Mouse (Mus musculus): ENCODE data around the gene Gm4181. TPM values are rescaled to one million over a fixed set of nuclear protein-coding genes. Genes with fewer than 3 reads are reported as not detected.
"Not testable (repeated sequence)": the region's sequence is repeated elsewhere in the genome, so short reads cannot be mapped to it uniquely, and the experiment has no call there.

The Gm4181 gene
- not detected in 2 replicates for polyA plus RNA-seq (2015; fragmentation: Nextera tagmentation; extraction: Ambion mirVana)

- not testable (repeated sequence) for H3K4me3 ChIP-seq (replicated peaks); H3K9me3 ChIP-seq; H3K27me3 ChIP-seq (replicated peaks); H3K27ac ChIP-seq; H3K9ac ChIP-seq; H3K4me1 ChIP-seq (replicated peaks); H3K36me3 ChIP-seq; ATAC-seq; H3K4me2 ChIP-seq (replicated peaks)
- 100% methylated on average over 1 of the region's 1 CpGs for WGBS
Observed at GRCm38 (mm10) chr14:51635566-51635965, at the start of gene Gm4181. Gm4181 (minus strand) TSS chr14:51635666.

- WGBS = 90% methylated on average over 5 of the region's 5 CpGs
- no peak overlapping the region for H3K9ac ChIP-seq
- no peaks in the 10 kb centered on the region for H3K4me1 ChIP-seq (replicated peaks)
- no peak overlapping the region for H3K4me3 ChIP-seq (replicated peaks)
- no peaks in the 10 kb centered on the region for H3K9me3 ChIP-seq
- H3K27me3 ChIP-seq (replicated peaks) = no peaks in the 10 kb centered on the region
- ATAC-seq = no peak
- no peaks in the 10 kb centered on the region for H3K36me3 ChIP-seq
- no peak overlapping the region for H3K4me2 ChIP-seq (replicated peaks)
- H3K27ac ChIP-seq = no peak overlapping the region
Observed at GRCm38 (mm10) chr14:51677269-51677668, 41.8 kb upstream of the Gm4181 start.

GRCm38 (mm10) chr14:51632426-51632825 is 3.0 kb downstream of the Gm4181 start:
- ATAC-seq; H3K27ac ChIP-seq; H3K4me1 ChIP-seq (replicated peaks); H3K36me3 ChIP-seq; H3K4me3 ChIP-seq (replicated peaks); H3K9me3 ChIP-seq; H3K9ac ChIP-seq; H3K4me2 ChIP-seq (replicated peaks); H3K27me3 ChIP-seq (replicated peaks): not testable (repeated sequence)
- 82% methylated on average over 1 of the region's 1 CpGs for WGBS

DNA sequence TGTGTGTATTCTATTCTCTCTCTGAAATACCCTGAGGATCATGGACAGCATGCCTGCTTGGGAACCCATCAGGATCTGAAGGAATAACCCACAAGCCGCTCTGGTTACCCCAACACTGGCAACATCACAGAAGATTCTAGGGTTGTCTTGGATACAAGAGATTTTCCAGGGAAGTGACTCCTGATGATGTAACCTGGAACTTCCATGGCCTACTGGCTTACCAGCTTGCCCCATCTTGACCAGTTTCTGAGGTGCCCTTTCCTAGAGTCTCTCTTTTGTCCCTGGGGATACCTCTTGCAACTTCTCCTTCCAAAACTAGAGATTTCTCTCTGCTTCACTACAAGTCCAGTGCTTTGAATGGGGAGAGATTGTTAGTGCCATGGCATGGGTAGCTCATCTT is 24.3 kb downstream of the Gm4181 start, which contains the start of gene Gm17078:
TSS of gene Gm17078 (minus strand) at position 101 of the 400 bp plus-strand sequence.
- Histone ChIP-seq H3K36me3 (no peaks in the 10 kb centered on the region), H3K27me3 (replicated peaks) (no peaks in the 10 kb centered on the region), H3K4me3 (replicated peaks) (no peak within 1 kb of the TSS), H3K9me3 (no peaks in the 10 kb centered on the region), H3K4me2 (replicated peaks) (no peak within 1 kb of the TSS), H3K4me1 (replicated peaks) (no peaks in the 10 kb centered on the region), H3K9ac (no peak within 1 kb of the TSS), H3K27ac (no peak within 1 kb of the TSS)
- WGBS = 83% methylated on average over 1 of the region's 1 CpGs
- no peak for ATAC-seq

DNA sequence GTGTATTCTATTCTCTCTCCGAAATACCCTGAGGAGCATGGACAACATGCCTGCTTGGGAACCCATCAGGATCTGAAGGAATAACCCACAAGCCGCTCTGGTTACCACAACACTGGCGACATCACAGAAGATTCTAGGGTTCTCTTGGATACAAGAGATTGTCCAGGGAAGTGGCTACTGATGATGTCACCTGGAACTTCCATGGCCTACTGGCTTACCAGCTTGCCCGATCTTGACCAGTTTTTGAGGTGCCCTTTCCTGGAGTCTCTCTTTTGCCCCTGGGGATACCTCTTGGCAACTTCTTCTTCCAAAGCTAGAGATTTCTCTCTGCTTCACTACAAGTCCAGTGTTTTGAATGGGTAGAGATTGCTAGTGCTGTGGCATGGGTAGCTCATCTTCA is 43.4 kb downstream of the Gm4181 start, which contains the start of gene Gm17174:
TSS of gene Gm17174 (minus strand) at position 101 of the 400 bp plus-strand sequence.
- H3K27ac ChIP-seq; H3K4me1 ChIP-seq (replicated peaks); H3K9me3 ChIP-seq; ATAC-seq; H3K36me3 ChIP-seq; H3K4me2 ChIP-seq (replicated peaks); H3K27me3 ChIP-seq (replicated peaks); H3K4me3 ChIP-seq (replicated peaks); H3K9ac ChIP-seq: not testable (repeated sequence)
- 87% methylated on average over 4 of the region's 4 CpGs for WGBS

Other genes starting within 250 kb of the Gm4181 start
- not detected in 2 replicates for gene Vmn2r88, start 224.8 kb downstream of the Gm4181 start, polyA plus RNA-seq (2015; fragmentation: Nextera tagmentation; extraction: Ambion mirVana)
- not detected in 2 replicates for gene Vmn2r89, start 183.8 kb downstream of the Gm4181 start, polyA plus RNA-seq (2015; fragmentation: Nextera tagmentation; extraction: Ambion mirVana)
- gene Gm5622, start 82.9 kb downstream of the Gm4181 start, polyA plus RNA-seq (2015; fragmentation: Nextera tagmentation; extraction: Ambion mirVana) = not detected in 2 replicates
- not detected in 2 replicates for gene Gm17175, start 61.6 kb downstream of the Gm4181 start, polyA plus RNA-seq (2015; fragmentation: Nextera tagmentation; extraction: Ambion mirVana)
- gene Gm17174, start 43.5 kb downstream of the Gm4181 start, polyA plus RNA-seq (2015; fragmentation: Nextera tagmentation; extraction: Ambion mirVana) = not detected in 2 replicates
- not detected in 2 replicates for gene Gm17078, start 24.4 kb downstream of the Gm4181 start, polyA plus RNA-seq (2015; fragmentation: Nextera tagmentation; extraction: Ambion mirVana)
- gene Gm17079, start 59.8 kb upstream of the Gm4181 start, polyA plus RNA-seq (2015; fragmentation: Nextera tagmentation; extraction: Ambion mirVana) = not detected in 2 replicates
- not detected in 2 replicates for gene Gm5800, start 81.5 kb upstream of the Gm4181 start, polyA plus RNA-seq (2015; fragmentation: Nextera tagmentation; extraction: Ambion mirVana)
- gene Ang4, start 137.9 kb upstream of the Gm4181 start, polyA plus RNA-seq (2015; fragmentation: Nextera tagmentation; extraction: Ambion mirVana) = 2.9 and 3.5 TPM in 2 replicates
- not detected in 2 replicates for gene AY358078, start 164.4 kb upstream of the Gm4181 start, polyA plus RNA-seq (2015; fragmentation: Nextera tagmentation; extraction: Ambion mirVana)
- 0.35 TPM in 1 of 2 replicates, not detected in the other for gene Ear6, start 218.0 kb upstream of the Gm4181 start, polyA plus RNA-seq (2015; fragmentation: Nextera tagmentation; extraction: Ambion mirVana)
- 45.4 and 45.5 TPM in 2 replicates for gene Mettl17, start 249.2 kb upstream of the Gm4181 start, polyA plus RNA-seq (2015; fragmentation: Nextera tagmentation; extraction: Ambion mirVana)

All from intestine, embryonic 15.5 days (tissue).